Mouse (Mus musculus) G1E (cell line): ENCODE measurements around the gene Plcd3. TPM values are rescaled to one million over a fixed set of nuclear protein-coding genes. Genes with fewer than 3 reads are reported as not detected.

Source experiments
- ATAC-seq: 2 replicates; pipeline ENCODE4 v1.8.0; 2016; ENCODE audit warnings: mild to moderate bottlenecking; ENCODE audit not compliant: insufficient number of reproducible peaks, poor library complexity, low FRiP score, severe bottlenecking; ENCODE audit errors: extremely low read depth
- DNase-seq: peaks from one replicate; pipeline ENCODE4 v3.0.0; 2012; ENCODE audit warnings: low spot score
- H3K27me3 ChIP-seq: 2 replicates; pipeline ENCODE4 v1.6.1; 2012; ENCODE audit warnings: mild to moderate bottlenecking, low read length, inconsistent platforms; ENCODE audit not compliant: insufficient read depth
- H3K36me3 ChIP-seq: replicated peaks from 2 replicates; pipeline ENCODE3; 2012; ENCODE audit warnings: mild to moderate bottlenecking, inconsistent platforms
- H3K4me1 ChIP-seq: 2 replicates; pipeline ENCODE4 v1.6.1; 2012; ENCODE audit warnings: low read depth, low read length, inconsistent platforms, mixed read lengths; ENCODE audit not compliant: insufficient read depth
- H3K4me3 ChIP-seq: 2 replicates; pipeline ENCODE4 v1.5.1; 2012; ENCODE audit warnings: low read depth, mild to moderate bottlenecking, inconsistent platforms, low read length, moderate library complexity, mixed read lengths
- H3K9me3 ChIP-seq: replicated peaks from 2 replicates; pipeline ENCODE4 v1.6.1; 2012; ENCODE audit warnings: inconsistent platforms
- CTCF ChIP-seq: IDR thresholded peaks from 2 replicates; pipeline ENCODE4 v1.5.1; 2012; ENCODE audit warnings: low read depth, low read length, inconsistent platforms, mixed read lengths
- GATA1 ChIP-seq: IDR thresholded peaks from 2 replicates; pipeline ENCODE4 v1.6.1; 2012; ENCODE audit warnings: borderline replicate concordance, low read length, inconsistent platforms, mixed read lengths
- GATA2 ChIP-seq: IDR thresholded peaks from 2 replicates; pipeline ENCODE4 v1.6.1; 2012; ENCODE audit warnings: low read depth, low read length, inconsistent platforms, borderline replicate concordance
- POLR2AphosphoS5 ChIP-seq: IDR thresholded peaks from 2 replicates; pipeline ENCODE4 v1.6.1; 2012; ENCODE audit warnings: low read depth, low read length, inconsistent platforms; ENCODE audit not compliant: insufficient replicate concordance
- TAL1 ChIP-seq: conservative IDR thresholded peaks from 2 replicates; pipeline ENCODE4 v1.6.1; 2012; ENCODE audit warnings: low read depth, low read length, inconsistent platforms, mixed read lengths
- polyA plus RNA-seq: library from polyadenylated mRNA; stranded (reverse); fragments of >175 nt; gene quantifications from 2 replicates; pipeline ENCODE4 v1.2.3, GENCODE M21; 2012
- total RNA-seq, 2 experiments: library from RNA; stranded (forward) in 1 of 2; stranded (reverse) in 1 of 2; fragments of 200-1000 nt in 1 of 2; fragments of >200 nt in 1 of 2; fragmentation: Nextera tagmentation in 1 of 2; gene quantifications; 2 replicates each; pipeline ENCODE4 v1.2.3; 2014 to 2017

Plcd3 gene
- total and polyA plus RNA-seq, 3 experiments, result 0.11 TPM; not detected in 2

GRCm38 (mm10) chr11:103100361-103100760 is 1.1 kb downstream of the Plcd3 start:
- Histone ChIP-seq H3K9me3 (peaks cover 5% of the 10 kb centered on the region; the same call in 1 of the 2 replicates), H3K36me3 (peaks cover 10% of the 10 kb centered on the region), H3K4me3 (no peak overlapping the region), H3K4me1 (peaks cover 37% of the 10 kb centered on the region), H3K27me3 (peaks cover 62% of the 10 kb centered on the region)
- ATAC-seq (no peak), DNase-seq (no peak)
- TF ChIP-seq GATA2 (no peak), CTCF (no peak), TAL1 (no peak), GATA1 (no peak), POLR2AphosphoS5 (no peak)

DNA sequence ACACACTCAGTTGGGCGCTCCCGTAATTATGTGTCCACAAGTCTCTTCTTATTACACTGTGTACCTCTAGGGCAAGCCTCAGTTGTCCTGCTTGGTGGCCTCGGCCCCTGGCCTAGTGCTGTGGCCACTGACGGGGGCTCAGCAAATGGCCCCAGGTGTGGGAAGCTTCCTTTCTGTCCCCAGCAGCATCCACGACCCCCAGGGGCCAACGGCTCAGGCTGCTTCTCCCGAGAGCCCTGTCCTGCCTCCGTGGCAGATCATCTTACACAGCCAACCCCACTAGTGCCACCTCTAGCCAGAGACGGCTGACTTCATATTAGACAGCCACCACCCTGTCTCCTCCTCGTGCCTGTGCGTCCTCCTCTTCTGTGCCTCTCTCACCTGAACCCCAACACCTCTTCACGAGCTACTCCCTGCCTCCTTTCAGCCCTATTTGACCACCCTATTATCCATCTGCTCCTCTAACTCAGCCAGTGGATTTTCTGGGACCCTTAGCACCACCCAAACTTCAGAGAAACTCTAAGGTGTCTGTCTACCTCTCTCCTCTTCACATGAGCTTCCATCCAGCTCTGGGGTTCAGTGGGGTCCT is 2.0 kb downstream of the Plcd3 start:
- Histone ChIP-seq H3K9me3 (peaks cover 5% of the 10 kb centered on the region; the same call in 1 of the 2 replicates), H3K36me3 (peaks cover 1% of the 10 kb centered on the region), H3K4me1 (peaks cover 32% of the 10 kb centered on the region), H3K27me3 (peaks cover 70% of the 10 kb centered on the region), H3K4me3 (no peak overlapping the region)
- no peak for DNase-seq
- TF ChIP-seq POLR2AphosphoS5, result no peak
- TF ChIP-seq GATA1, result no peak
- TF ChIP-seq CTCF, result no peak
- no peak for TF ChIP-seq TAL1
- no peak for TF ChIP-seq GATA2
- ATAC-seq, result no peak

GRCm38 (mm10) chr11:103098531-103099190 is 2.8 kb downstream of the Plcd3 start:
- H3K36me3 ChIP-seq, result no peaks in the 10 kb centered on the region
- H3K9me3 ChIP-seq, result peaks cover 5% of the 10 kb centered on the region; the same call in 1 of the 2 replicates
- peaks cover 32% of the 10 kb centered on the region for H3K4me1 ChIP-seq
- peaks cover 74% of the 10 kb centered on the region for H3K27me3 ChIP-seq
- ATAC-seq (no peak), DNase-seq (no peak)
- TF ChIP-seq GATA1 (no peak), CTCF (no peak), TAL1 (no peak), GATA2 (no peak), POLR2AphosphoS5 (no peak)
- no peak overlapping the region for H3K4me3 ChIP-seq

- Histone ChIP-seq H3K4me3 (no peak overlapping the region), H3K27me3 (peaks cover 73% of the 10 kb centered on the region), H3K4me1 (peaks cover 25% of the 10 kb centered on the region), H3K9me3 (peaks cover 5% of the 10 kb centered on the region; the same call in 1 of the 2 replicates), H3K36me3 (no peaks in the 10 kb centered on the region)
- ATAC-seq (no peak), DNase-seq (no peak)
- no peak for TF ChIP-seq GATA1
- no peak for TF ChIP-seq GATA2
These were observed 4.2 kb downstream of the Plcd3 start for GRCm38 (mm10) chr11:103096979-103097894.

DNA sequence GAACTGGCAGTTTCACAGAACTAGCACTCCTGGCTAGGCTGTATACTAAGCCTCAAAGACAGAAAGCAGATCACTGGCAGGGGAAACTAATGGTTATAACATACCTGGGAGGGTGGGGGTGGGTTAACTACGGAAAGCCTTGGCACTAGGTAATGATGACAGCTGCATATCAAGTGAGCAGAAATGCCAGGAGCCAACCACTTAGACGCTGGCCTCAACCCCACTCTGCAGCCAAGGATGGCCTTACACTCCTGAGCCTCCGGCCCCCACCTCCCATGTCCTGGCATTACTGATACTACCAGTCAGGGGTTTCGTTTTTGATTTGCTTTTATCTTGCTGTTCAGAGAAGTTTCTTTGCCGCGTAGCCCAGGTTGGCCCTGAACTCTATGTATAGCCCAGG is 5.7 kb downstream of the Plcd3 start:
- Histone ChIP-seq H3K4me3 (no peak overlapping the region), H3K27me3 (peaks cover 59% of the 10 kb centered on the region), H3K4me1 (peaks cover 18% of the 10 kb centered on the region), H3K36me3 (no peaks in the 10 kb centered on the region), H3K9me3 (no peaks in the 10 kb centered on the region)
- no peak for DNase-seq
- no peak for TF ChIP-seq POLR2AphosphoS5
- no peak for TF ChIP-seq GATA1
- ATAC-seq, result no peak

GRCm38 (mm10) chr11:103095107-103095670 is 6.3 kb downstream of the Plcd3 start:
- TF ChIP-seq GATA2 (no peak), POLR2AphosphoS5 (no peak), CTCF (no peak), GATA1 (no peak), TAL1 (no peak)
- no peak overlapping the region for H3K4me3 ChIP-seq
- no peaks in the 10 kb centered on the region for H3K9me3 ChIP-seq
- H3K4me1 ChIP-seq, result peaks cover 18% of the 10 kb centered on the region
- no peaks in the 10 kb centered on the region for H3K36me3 ChIP-seq
- DNase-seq (no peak), ATAC-seq (no peak)
- peaks cover 53% of the 10 kb centered on the region for H3K27me3 ChIP-seq
